Mouse (Mus musculus): ENCODE results near the gene Kcnab1. TPM values are rescaled to one million over a fixed set of nuclear protein-coding genes. Genes with fewer than 3 reads are reported as not detected.

Kcnab1 gene
- total RNA-seq (2021), result 10 to 100 TPM; 84.1 to 84.2 TPM
- long read RNA-seq, experiment 1, transcript Kcnab1-201 (14 exons, 3,245 nt), result major isoform, 69 of 84 reads
- long read RNA-seq, experiment 1, partial matches to known transcripts, result 9 of 84 reads
- long read RNA-seq, experiment 1, other reads (novel, unspliced or antisense), result 6 of 84 reads
- long read RNA-seq, experiment 2, transcript Kcnab1-201 (14 exons, 3,245 nt), result major isoform, 60 of 74 reads
- long read RNA-seq, experiment 2, partial matches to known transcripts, result 9 of 74 reads
- long read RNA-seq, experiment 2, other reads (novel, unspliced or antisense), result 5 of 74 reads

DNA sequence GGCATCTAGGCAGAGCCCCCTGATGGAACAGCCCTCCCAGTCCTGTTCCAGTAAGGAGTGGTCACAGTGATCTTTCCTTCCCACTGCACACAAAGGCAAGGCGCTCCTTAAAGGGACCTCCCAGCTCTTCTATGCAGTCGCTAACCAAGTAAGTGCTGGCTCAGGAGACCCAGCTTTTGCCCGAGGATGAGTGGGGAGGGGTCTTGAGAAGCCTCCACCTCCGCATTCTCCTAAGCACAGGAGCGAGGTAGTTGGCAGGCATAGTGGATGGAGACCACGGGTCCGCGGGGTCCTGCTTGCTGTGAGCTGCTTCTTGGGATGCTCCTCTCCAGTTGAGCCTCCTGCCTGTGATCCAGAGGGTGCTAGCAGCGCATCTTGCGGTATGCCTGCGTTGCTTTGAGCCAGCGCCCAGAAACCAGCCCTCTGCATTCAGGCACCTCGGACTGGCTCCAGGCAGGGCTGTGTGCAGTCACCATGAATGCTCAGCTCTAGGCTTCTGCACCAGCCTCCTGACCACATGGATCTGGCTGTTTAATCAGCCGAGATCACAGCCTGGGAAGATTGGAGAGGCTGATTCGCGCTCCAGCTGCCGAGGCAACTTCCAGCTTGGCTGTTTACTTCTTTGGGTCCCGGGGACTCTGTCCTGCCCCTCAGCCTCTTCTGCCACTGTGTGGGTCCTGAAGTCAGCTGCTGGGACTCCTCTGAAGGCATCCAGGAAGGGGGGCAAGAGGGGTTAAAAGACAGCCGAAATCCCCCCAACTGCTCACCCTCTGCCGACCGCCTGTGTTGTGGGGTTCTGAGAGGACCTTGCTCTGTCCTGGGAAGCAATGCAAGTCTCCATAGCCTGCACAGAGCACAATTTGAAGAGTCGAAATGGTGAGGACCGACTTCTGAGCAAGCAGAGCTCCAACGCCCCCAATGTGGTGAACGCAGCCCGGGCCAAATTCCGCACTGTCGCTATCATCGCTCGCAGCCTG, at the start of gene Kcnab1:
TSS of gene Kcnab1 (plus strand) at position 440 of the 977 bp plus-strand sequence.
- intact Hi-C loops (cut with DNase I), result loop anchor here (5.0 kb wide), 2 partner anchors 67 to 213 kb away; no protein-coding TSS in a partner anchor
- TF ChIP-seq CTCF (IDR thresholded peaks at IDR 0.05), result no peak; the same call in 1 of the 2 replicates
- Histone ChIP-seq H3K27ac (peak within 1 kb of the TSS; percentile 73), H3K4me3 (peak within 1 kb of the TSS; percentile 54)
- DNase-seq (ENCODE audit: extremely low spot score in 1 of 2, low spot score in 2 of 2), result peak; percentile 45 to 55

DNA sequence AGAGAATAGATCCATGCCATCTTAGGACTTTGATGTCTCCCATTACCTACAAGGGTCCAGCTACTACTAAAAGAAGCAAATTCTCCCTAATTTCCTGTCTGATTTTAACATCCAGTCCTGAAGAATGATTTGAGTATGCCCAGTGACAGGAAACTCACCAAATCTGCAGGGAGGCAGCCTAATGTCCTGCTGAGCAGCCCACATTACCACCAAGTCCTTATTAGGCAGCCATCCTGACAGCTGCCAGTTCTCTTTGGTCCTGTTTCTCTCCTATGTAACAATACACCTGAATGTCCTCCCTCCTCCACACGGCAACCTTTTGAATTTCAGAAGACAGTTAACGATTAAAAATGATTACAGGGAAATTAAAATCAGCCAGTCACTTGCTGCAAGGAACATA, 20.9 kb upstream of the Kcnab1 start:
- H3K4me3 ChIP-seq, result no peak overlapping the region
- intact Hi-C loops (cut with DNase I), result no loop called here
- DNase-seq (ENCODE audit: extremely low spot score in 1 of 2, low spot score in 2 of 2), result no peak
- no peak overlapping the region for H3K27ac ChIP-seq
- no peak for TF ChIP-seq CTCF (IDR thresholded peaks at IDR 0.05)

DNA sequence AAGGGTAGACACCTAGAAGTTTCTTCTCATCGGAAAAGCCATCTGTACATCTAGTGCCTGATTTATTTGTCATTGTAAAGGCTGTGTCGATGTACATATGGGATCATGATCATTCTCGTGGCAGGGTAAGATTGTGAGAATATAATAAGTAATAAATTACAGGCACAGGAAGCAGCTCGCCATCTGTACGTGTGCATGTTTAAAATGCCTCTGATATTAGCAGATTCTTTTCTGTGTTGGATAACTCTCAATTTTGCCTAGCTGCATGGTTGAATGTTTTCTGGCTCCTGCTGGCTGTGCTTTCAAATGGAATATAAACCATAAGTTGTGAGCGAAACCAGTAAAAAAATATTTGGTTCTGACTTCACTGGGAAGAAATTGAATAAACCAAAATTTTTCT, 5.1 kb upstream of the Kcnab1 start:
- intact Hi-C loops (cut with DNase I), result no loop called here
- Histone ChIP-seq H3K27ac (no peak overlapping the region), H3K4me3 (no peak overlapping the region)
- TF ChIP-seq CTCF (IDR thresholded peaks at IDR 0.05), result no peak
- DNase-seq (ENCODE audit: extremely low spot score in 1 of 2, low spot score in 2 of 2), result no peak

DNA sequence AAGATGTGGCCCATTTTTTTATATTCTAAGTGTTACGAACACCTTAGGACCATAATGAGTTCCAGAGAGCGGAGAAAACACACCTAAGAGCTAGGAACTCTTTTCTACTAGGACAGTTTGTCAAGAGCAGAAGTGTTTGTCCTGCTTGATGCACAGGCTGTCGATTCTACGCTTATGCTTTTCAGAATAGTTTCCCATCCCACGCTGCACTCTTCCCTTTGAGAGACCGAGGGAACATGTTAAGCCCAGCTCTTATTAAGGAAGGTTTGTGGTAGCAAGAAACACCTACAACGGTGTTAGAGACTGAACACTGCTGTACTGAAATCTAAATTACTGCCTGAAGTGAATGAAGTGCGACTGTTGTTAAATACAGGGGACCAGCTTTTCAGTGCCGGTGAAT, 1.0 kb downstream of the Kcnab1 start:
- no peak for DNase-seq (ENCODE audit: extremely low spot score in 1 of 2, low spot score in 2 of 2)
- no peak for TF ChIP-seq CTCF (IDR thresholded peaks at IDR 0.05)
- H3K27ac ChIP-seq, result peak overlapping the region; percentile 73
- peak overlapping the region; percentile 54 for H3K4me3 ChIP-seq
- intact Hi-C loops (cut with DNase I), result loop anchor here (5.0 to 10.0 kb wide), 2 partner anchors 112 to 775 kb away; no protein-coding TSS in a partner anchor

DNA sequence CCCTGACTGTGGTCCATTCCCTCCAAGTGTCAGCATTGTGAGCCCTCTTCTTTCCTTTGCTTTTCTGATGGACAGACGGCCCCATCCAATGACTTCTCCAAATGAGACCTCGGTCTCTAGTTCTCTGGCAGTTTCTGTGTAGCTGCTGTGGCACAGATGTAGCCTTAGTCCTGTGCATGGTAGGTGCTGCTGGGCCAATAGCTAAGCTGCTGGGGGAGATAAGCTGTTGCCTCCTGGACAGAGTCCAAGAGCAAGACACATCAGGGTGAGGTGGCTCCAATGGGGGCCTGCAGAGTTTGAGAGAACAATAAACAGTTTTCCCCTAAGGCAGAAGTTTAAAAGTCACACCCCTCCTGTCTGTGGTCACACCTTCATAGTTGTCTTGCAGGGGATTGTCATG, 2.0 kb downstream of the Kcnab1 start:
- no peak for TF ChIP-seq CTCF (IDR thresholded peaks at IDR 0.05)
- no peak overlapping the region; the same call in 1 of the 2 replicates for H3K27ac ChIP-seq
- H3K4me3 ChIP-seq, result peak overlapping the region; percentile 54
- intact Hi-C loops (cut with DNase I), result loop anchor here (5.0 to 10.0 kb wide), 2 partner anchors 111 to 774 kb away; no protein-coding TSS in a partner anchor
- DNase-seq (ENCODE audit: extremely low spot score in 1 of 2, low spot score in 2 of 2), result no peak

DNA sequence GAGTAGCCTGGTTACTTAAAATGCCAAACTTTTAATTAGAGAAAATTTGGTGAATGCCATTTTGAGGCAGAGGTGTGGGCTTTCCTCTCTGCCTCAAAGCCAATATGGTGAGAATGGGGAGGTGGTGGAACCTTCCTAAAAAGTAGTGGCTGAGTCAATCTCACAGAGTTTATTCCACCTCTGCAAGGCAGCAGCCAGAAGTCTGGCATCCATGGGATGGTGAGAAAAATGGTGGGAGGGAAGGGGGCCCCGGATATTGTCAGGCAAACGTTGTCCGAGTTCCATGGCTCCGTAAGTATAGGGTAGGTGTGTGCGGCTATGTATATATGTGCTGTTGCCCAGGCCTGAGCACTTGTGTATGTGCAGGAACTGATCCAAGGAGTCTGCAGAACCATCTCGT, 6.0 kb downstream of the Kcnab1 start:
- intact Hi-C loops (cut with DNase I), result loop anchor here (1.0 to 10.0 kb wide), 2 partner anchors 147 to 770 kb away; no protein-coding TSS in a partner anchor
- Histone ChIP-seq H3K27ac (no peak overlapping the region), H3K4me3 (no peak overlapping the region)
- peak in 1 of 2 experiments; percentile 67 for DNase-seq (ENCODE audit: extremely low spot score in 1 of 2, low spot score in 2 of 2)
- TF ChIP-seq CTCF (IDR thresholded peaks at IDR 0.05), result no peak

DNA sequence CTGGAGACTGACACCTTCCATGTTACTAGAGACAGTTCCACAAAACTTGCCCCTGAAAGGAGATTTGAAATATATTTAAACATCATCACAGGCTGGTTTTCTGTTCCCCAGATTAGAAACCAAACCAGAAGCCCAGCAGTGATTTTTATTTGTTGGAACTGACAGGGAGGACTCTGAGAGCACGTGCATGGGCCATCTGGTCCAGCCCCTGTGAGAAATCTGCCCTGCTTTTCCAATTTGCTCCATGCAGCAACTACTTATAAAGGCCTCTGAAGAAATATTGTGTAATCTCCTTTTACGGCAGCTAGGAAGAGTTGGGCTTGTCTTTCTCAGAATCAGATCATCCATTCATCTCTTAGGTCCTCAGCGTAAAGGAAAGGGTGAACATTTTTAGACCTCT, 7.8 kb downstream of the Kcnab1 start:
- H3K4me3 ChIP-seq, result no peak overlapping the region
- TF ChIP-seq CTCF (IDR thresholded peaks at IDR 0.05), result no peak
- no peak overlapping the region; the same call in 1 of the 2 replicates for H3K27ac ChIP-seq
- no peak for DNase-seq (ENCODE audit: extremely low spot score in 1 of 2, low spot score in 2 of 2)
- intact Hi-C loops (cut with DNase I), result loop anchor here (10.0 kb wide), 1 partner anchor 768 kb away; no protein-coding TSS in a partner anchor

DNA sequence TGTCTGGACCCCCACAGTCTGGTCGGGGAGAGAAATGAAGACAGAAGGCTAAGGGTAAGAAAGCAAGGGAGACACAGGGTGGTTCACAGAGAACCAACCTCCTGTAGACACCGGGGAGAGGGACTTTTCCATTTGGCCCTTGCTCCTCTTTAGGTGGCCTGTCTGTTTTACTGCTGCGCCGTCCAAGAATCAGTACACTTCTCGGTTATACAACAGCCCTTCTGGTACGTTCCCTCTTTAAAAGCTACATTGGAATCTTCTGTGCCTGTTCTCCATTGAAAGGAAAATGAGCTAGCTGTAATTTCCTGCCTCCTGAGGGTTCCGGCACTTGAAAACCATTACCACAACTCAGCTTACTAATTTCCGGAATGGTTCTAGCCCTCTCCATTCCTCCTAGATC, 8.2 kb downstream of the Kcnab1 start:
- no peak for TF ChIP-seq CTCF (IDR thresholded peaks at IDR 0.05)
- no peak for DNase-seq (ENCODE audit: extremely low spot score in 1 of 2, low spot score in 2 of 2)
- Histone ChIP-seq H3K27ac (no peak overlapping the region; the same call in 1 of the 2 replicates), H3K4me3 (no peak overlapping the region)
- intact Hi-C loops (cut with DNase I), result loop anchor here (10.0 kb wide), 1 partner anchor 767 kb away; no protein-coding TSS in a partner anchor

DNA sequence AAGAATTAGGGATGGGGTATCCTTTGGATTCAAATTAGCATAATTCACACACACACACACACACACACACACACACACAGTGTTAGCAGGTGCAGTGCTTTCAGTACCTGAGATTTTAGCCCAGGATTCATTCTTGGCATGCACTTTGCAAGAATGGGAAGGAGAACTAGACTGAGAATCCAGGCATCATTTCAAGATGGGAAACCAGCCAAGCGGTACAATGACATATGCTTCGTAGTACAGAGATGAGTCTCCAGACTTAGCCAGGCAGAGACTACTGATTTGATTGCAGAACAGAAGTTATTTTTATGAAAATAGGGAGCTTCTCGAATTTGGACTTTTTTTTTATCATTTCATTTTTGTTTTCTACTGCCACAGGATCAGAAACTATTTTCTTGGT, 15.8 kb downstream of the Kcnab1 start:
- intact Hi-C loops (cut with DNase I), result no loop called here
- DNase-seq (ENCODE audit: extremely low spot score in 1 of 2, low spot score in 2 of 2), result peak; percentile 41 to 50
- Histone ChIP-seq H3K27ac (no peak overlapping the region), H3K4me3 (no peak overlapping the region)
- no peak for TF ChIP-seq CTCF (IDR thresholded peaks at IDR 0.05)

DNA sequence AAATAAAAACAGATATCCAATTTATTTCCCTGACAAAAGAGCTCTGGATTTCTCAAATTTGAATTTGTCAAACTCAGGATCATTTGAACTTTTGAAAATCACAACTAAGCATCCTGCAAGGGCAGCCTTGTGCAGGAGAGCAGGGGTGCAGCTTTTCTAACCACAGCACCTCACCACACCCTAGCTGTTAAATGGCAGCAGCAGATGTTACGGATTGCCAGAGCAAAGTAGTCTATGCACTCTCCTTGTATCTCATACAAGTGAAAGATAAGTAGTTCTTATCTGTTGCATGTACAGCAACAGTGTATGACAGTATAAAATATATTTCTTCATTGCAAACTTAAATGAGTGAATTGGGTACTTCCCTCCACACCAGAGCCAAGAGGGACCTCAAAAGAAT, 20.4 kb downstream of the Kcnab1 start:
- Histone ChIP-seq H3K4me3 (no peak overlapping the region), H3K27ac (no peak overlapping the region)
- no peak for DNase-seq (ENCODE audit: extremely low spot score in 1 of 2, low spot score in 2 of 2)
- no peak for TF ChIP-seq CTCF (IDR thresholded peaks at IDR 0.05)
- intact Hi-C loops (cut with DNase I), result no loop called here

DNA sequence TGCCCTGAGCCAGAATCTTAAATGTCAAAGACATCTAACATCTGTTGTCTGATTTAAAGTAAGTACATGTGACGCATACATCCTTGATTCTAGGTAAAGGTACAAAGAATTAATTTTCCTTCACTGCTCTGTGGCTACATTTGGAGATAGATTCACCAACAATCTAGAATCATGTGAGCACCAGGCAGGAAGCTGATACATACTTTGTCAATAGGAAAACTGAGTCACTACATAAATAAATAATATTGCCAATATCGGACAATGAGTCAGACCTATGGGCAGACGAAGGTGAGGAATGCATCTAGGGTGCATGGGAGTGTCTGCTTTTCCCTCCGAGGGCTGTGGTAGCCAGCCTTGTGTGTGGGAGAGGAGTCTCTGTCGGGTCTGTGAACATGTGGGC, 25.7 kb downstream of the Kcnab1 start:
- intact Hi-C loops (cut with DNase I), result no loop called here
- DNase-seq (ENCODE audit: extremely low spot score in 1 of 2, low spot score in 2 of 2), result no peak
- Histone ChIP-seq H3K27ac (no peak overlapping the region), H3K4me3 (no peak overlapping the region)
- no peak for TF ChIP-seq CTCF (IDR thresholded peaks at IDR 0.05)

DNA sequence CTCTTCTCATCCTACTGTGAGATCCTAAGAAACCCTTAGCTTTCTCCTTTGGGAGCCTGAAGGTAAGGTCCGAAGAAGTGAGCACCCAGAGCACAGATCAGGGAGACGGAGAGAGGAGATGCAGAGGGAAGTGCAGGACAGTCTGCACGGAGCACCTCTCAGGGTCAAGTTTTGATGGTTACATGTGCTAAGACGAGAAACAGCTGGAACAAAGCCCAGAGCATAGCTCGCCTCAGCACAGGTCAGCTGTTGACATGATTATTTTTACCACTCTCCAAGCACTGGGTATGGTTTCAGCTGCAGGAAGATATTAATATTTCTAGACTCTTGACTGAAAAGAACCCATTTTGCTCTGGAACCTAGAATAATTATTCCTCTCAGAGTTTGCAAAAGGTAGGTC, 27.7 kb downstream of the Kcnab1 start:
- Histone ChIP-seq H3K27ac (no peak overlapping the region), H3K4me3 (no peak overlapping the region)
- intact Hi-C loops (cut with DNase I), result no loop called here
- no peak for DNase-seq (ENCODE audit: extremely low spot score in 1 of 2, low spot score in 2 of 2)
- no peak for TF ChIP-seq CTCF (IDR thresholded peaks at IDR 0.05)
